In genomic region chr10:21076137-21076536, GRCm38 (mm10) we compare ENCODE assay signal across 22 mouse cellular contexts.
DNase-seq lines count a peak whose midpoint lies in the region; ATAC-seq and TF ChIP-seq lines count a peak whose summit lies in the region.
"Had no signal": no experiment of that assay in that cellular context is flagged by ENCODE, and none has a peak within 500 bp of the region (broad histone marks: within the 10 kb centered on the region; RNA-seq: fewer than 3 reads in every experiment).

No protein-coding gene starts in this region.

- H3K9ac ChIP-seq in CH12.LX (ENCODE audit: insufficient read depth, low read depth), result no peak overlapping the region
- H3K9ac ChIP-seq in ES-E14 (ENCODE audit: insufficient read depth, low read depth, low read length, poor library complexity, severe bottlenecking), result no peak overlapping the region
- H3K9ac ChIP-seq in liver, embryonic 11.5 days (ENCODE audit: low read depth, low read length), result no peak overlapping the region

- H3K79me2 ChIP-seq in CH12.LX (replicated peaks; ENCODE audit: control insufficient read depth, extremely low read depth, insufficient read depth, poor library complexity, severe bottlenecking), result no peaks in the 10 kb centered on the region

- WGBS in thymus, adult 2 months, result 79% methylated on average over 1 of the region's 1 CpGs
- 100% methylated on average over 1 of the region's 1 CpGs for WGBS in liver, embryonic 11.5 days

- TF ChIP-seq POLR2A in thymus, adult 2 months (IDR thresholded peaks at IDR 0.05; ENCODE audit: control insufficient read depth, extremely low read depth, insufficient read depth, low read length, poor library complexity), result no peak
- no peak for TF ChIP-seq POLR2A in CH12.LX (IDR thresholded peaks at IDR 0.05; ENCODE audit: low read depth, low read length)

- in situ Hi-C loops in CH12.LX (cut with MboI; ENCODE audit: low pct_ligation_motif_present, low pct_unique_long_range_greater_than_20kb, low sequenced_read_pairs) (no loop called here), ES-E14 (cut with MboI; ENCODE audit: low sequenced_read_pairs in 2 of 2, unreplicated experiment in 2 of 2) (no loop called here)

- DNase-seq in thymus, adult 2 months, result no peak
- DNase-seq in thymus, postnatal 36 days, result no peak
- DNase-seq in CH12.LX (ENCODE audit: extremely low read depth) (no peak), ES-E14 (ENCODE audit: low read depth, low spot score) (no peak)
- DNase-seq in liver, embryonic 11.5 days (ENCODE audit: low spot score), result no peak
- DNase-seq: adrenal gland, adult 2 months; adrenal gland, adult 8-10 months; adrenal gland, postnatal 10 days; adrenal gland, postnatal 14 days; adrenal gland, postnatal 25 days; adrenal gland, postnatal 36 days; B cell, adult 2 months; cerebellum, adult 11 months; cerebellum, adult 11-12 months; cerebellum, adult 18-20 months; cerebellum, adult 2 months had no signal

- no peak for TF ChIP-seq EP300 in CH12.LX (IDR thresholded peaks at IDR 0.05; ENCODE audit: low read length)

- no peaks in the 10 kb centered on the region for H3K27me3 ChIP-seq in megakaryocyte, embryonic 14.5 days (replicated peaks)
- H3K27me3 ChIP-seq in thymus, adult 2 months (ENCODE audit: control insufficient read depth, insufficient read depth, low read length), result no peaks in the 10 kb centered on the region
- H3K27me3 ChIP-seq in CH12.LX (replicated peaks), result no peaks in the 10 kb centered on the region
- no peaks in the 10 kb centered on the region for H3K27me3 ChIP-seq in liver, embryonic 11.5 days (replicated peaks; ENCODE audit: control insufficient read depth, insufficient read depth, low read length)
- H3K27me3 ChIP-seq: Patski had no signal

- peak overlapping the region; percentile 97 for H3K27ac ChIP-seq in thymus, adult 2 months (ENCODE audit: control insufficient read depth, insufficient read depth, low read length)
- H3K27ac ChIP-seq in CH12.LX (ENCODE audit: insufficient read depth, low read depth) (no peak overlapping the region), ES-E14 (ENCODE audit: insufficient read depth, low read depth, low read length, poor library complexity, severe bottlenecking) (no peak overlapping the region)
- no peak overlapping the region for H3K27ac ChIP-seq in liver, embryonic 11.5 days (ENCODE audit: low read depth, low read length)

- peak overlapping the region; percentile 90 for H3K4me3 ChIP-seq in megakaryocyte, embryonic 14.5 days (replicated peaks)
- no peak overlapping the region for H3K4me3 ChIP-seq in thymus, adult 2 months (ENCODE audit: control insufficient read depth, insufficient read depth, low read length)
- no peak overlapping the region for H3K4me3 ChIP-seq in CH12.LX (replicated peaks in 1 of 3; ENCODE audit: low read depth in 2 of 3, low read length in 2 of 3, poor library complexity in 1 of 3)
- no peak overlapping the region for H3K4me3 ChIP-seq in ES-E14 (ENCODE audit: insufficient read depth in 1 of 2, low read depth in 1 of 2, low read length in 2 of 2, poor library complexity in 1 of 2, severe bottlenecking in 1 of 2)
- H3K4me3 ChIP-seq in liver, embryonic 11.5 days (ENCODE audit: low read depth, low read length), result no peak overlapping the region

- no peak for TF ChIP-seq CTCF in thymus, adult 2 months (IDR thresholded peaks at IDR 0.05; ENCODE audit: borderline replicate concordance, control insufficient read depth, extremely low read depth, insufficient read depth, low read length, poor library complexity)
- no peak for TF ChIP-seq CTCF in CH12.LX (conservative IDR thresholded peaks at IDR 0.05 in 1 of 2, IDR thresholded peaks at IDR 0.05 in 1 of 2; ENCODE audit: low read depth in 2 of 2, low read length in 2 of 2)

- peaks cover 38% of the 10 kb centered on the region for H3K36me3 ChIP-seq in megakaryocyte, embryonic 14.5 days (replicated peaks; ENCODE audit: low read length)
- H3K36me3 ChIP-seq in thymus, adult 2 months (ENCODE audit: control insufficient read depth, insufficient read depth, low read length), result no peaks in the 10 kb centered on the region
- peaks cover 0 to 1% of the 10 kb centered on the region in 2 experiments for H3K36me3 ChIP-seq in CH12.LX (replicated peaks in 1 of 2; ENCODE audit: control insufficient read depth in 1 of 2, insufficient read depth in 1 of 2, low read length in 1 of 2)
- H3K36me3 ChIP-seq in ES-E14 (ENCODE audit: control insufficient read depth, insufficient read depth, low read length, poor library complexity, severe bottlenecking), result no peaks in the 10 kb centered on the region; the same call in 1 of the 2 replicates
- H3K36me3 ChIP-seq in liver, embryonic 11.5 days (ENCODE audit: control insufficient read depth, insufficient read depth, low read length), result no peaks in the 10 kb centered on the region

- peaks cover 93% of the 10 kb centered on the region for H3K4me1 ChIP-seq in megakaryocyte, embryonic 14.5 days
- peaks cover 61% of the 10 kb centered on the region for H3K4me1 ChIP-seq in thymus, adult 2 months (replicated peaks; ENCODE audit: control insufficient read depth, insufficient read depth, low read length)
- H3K4me1 ChIP-seq in CH12.LX (ENCODE audit: control insufficient read depth in 1 of 2, insufficient read depth in 2 of 2) (peaks cover 6 to 33% of the 10 kb centered on the region in 2 experiments; a peak in 3 of 4 replicates), ES-E14 (ENCODE audit: control insufficient read depth in 2 of 2, insufficient read depth in 2 of 2, low read length in 2 of 2, poor library complexity in 1 of 2) (peaks cover 0 to 11% of the 10 kb centered on the region in 2 experiments; a peak in 1 of 4 replicates)
- H3K4me1 ChIP-seq in liver, embryonic 11.5 days (replicated peaks; ENCODE audit: control insufficient read depth, insufficient read depth, low read length), result peaks cover 6% of the 10 kb centered on the region

- TF ChIP-seq RAD21 in CH12.LX (IDR thresholded peaks at IDR 0.05; ENCODE audit: low read depth, low read length), result no peak

- dilution Hi-C loops in CH12.LX (cut with MboI; ENCODE audit: extremely low pct_ligation_motif_present, extremely low pct_unique_long_range_greater_than_20kb, low sequenced_read_pairs), result no loop called here

- ATAC-seq in megakaryocyte, adult 5-6 weeks (ENCODE audit: poor library complexity, severe bottlenecking), result no peak
- no peak for ATAC-seq in liver, embryonic 11.5 days (replicated peaks; ENCODE audit: low FRiP score)
- ATAC-seq in granulocyte monocyte progenitor cell, adult 5-6 weeks (replicated peaks; ENCODE audit: poor library complexity, severe bottlenecking), result no peak
- ATAC-seq: activated CD4-positive, CD25-positive, alpha-beta regulatory T cell, adult 4 months; Patski had no signal

- no peaks in the 10 kb centered on the region for H3K9me3 ChIP-seq in megakaryocyte, embryonic 14.5 days
- no peaks in the 10 kb centered on the region for H3K9me3 ChIP-seq in CH12.LX (replicated peaks; ENCODE audit: low read length)
- H3K9me3 ChIP-seq in ES-E14 (ENCODE audit: control insufficient read depth, insufficient read depth, low read depth, low read length), result no peaks in the 10 kb centered on the region
- H3K9me3 ChIP-seq in liver, embryonic 11.5 days (ENCODE audit: control insufficient read depth, low read length), result no peaks in the 10 kb centered on the region
- H3K9me3 ChIP-seq: G1E had no signal

- no peak overlapping the region for H3K4me2 ChIP-seq in CH12.LX (ENCODE audit: insufficient read depth, low read depth, poor library complexity, severe bottlenecking)
- no peak overlapping the region for H3K4me2 ChIP-seq in liver, embryonic 11.5 days

TF ChIP-seq in CH12.LX, 34 proteins besides CTCF, POLR2A, EP300 and RAD21:
- TF ChIP-seq BHLHE40 (IDR thresholded peaks at IDR 0.05; ENCODE audit: low read depth, low read length) (no peak), MYC (IDR thresholded peaks at IDR 0.05; ENCODE audit: low read depth, low read length) (no peak), CHD1 (IDR thresholded peaks at IDR 0.05; ENCODE audit: low read depth, low read length) (no peak), SIN3A (IDR thresholded peaks at IDR 0.05; ENCODE audit: low read length) (no peak), MAFK (IDR thresholded peaks at IDR 0.05; ENCODE audit: insufficient replicate concordance, low read length) (peak; percentile 53; the same call in 1 of the 2 replicates), SMC3 (IDR thresholded peaks at IDR 0.05; ENCODE audit: low read depth, low read length) (no peak), E2F4 (IDR thresholded peaks at IDR 0.05; ENCODE audit: insufficient replicate concordance, low read depth, low read length) (no peak)

TF ChIP-seq in ES-E14, 5 proteins besides CTCF, POLR2A, EP300 and RAD21:
- TF ChIP-seq MAFK (IDR thresholded peaks at IDR 0.05; ENCODE audit: insufficient read depth, low read depth, low read length), result peak; percentile 54; the same call in 1 of the 2 replicates
- TF ChIP-seq ZNF384 (IDR thresholded peaks at IDR 0.05; ENCODE audit: low read depth, low read length), result no peak
- no peak for TF ChIP-seq HCFC1 (IDR thresholded peaks at IDR 0.05; ENCODE audit: borderline replicate concordance, insufficient read depth, low read length)
- TF ChIP-seq ZC3H11A (IDR thresholded peaks at IDR 0.05; ENCODE audit: borderline replicate concordance, low read depth, low read length), result no peak
- no peak for TF ChIP-seq CHD2 (IDR thresholded peaks at IDR 0.05; ENCODE audit: low read depth, low read length)
TF ChIP-seq in ES-E14: peak in this region for 1.
